Mouse (Mus musculus): ENCODE measurements around the gene Capn2.

The Capn2 gene

DNA sequence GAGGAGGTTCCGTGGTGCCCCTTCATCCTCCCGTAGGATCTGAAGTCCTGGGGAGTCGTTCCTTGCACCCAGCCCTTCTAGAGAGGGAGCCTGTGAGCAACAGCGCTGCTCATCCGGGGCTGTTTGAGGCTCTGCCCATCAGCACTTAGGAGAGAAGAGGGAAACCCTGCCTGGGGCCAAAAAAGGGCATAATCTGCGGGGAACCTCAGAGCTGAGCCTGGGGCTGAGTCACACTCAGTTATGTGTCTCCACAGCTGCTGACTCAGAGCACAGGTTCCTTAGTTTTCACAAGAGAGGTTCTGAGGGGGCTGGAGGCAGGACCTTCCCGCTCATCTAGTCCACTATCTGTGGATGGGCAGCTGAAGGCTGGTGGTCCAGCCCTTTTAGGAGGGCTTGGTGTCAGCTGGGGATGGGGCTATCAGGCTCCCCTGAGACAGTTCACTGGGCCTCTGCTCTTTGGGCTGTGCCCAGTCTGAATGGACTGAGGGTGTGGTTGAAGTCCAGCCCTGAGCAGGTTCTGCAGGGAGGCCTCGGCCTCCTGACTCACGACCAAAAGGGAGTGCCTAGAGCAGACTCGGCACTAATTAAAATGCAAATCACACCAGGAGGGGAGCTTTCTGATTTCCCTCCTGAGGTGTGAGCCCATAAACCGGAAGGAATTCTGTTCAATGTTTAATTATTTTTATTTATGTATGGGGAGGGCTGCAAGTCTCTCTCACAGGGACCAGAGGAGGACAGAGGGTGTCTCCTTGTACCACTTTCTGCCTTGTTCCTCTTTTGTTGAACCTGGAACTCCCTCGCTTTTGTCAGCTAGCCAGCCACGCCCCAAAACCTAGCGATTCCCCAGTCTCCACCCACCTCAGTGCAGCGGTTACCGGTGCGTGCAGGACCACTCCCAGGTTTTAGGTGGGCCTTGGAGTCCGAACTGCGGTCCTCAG lies 10.8 kb upstream of the Capn2 start:
- in situ Hi-C loops (cut with MboI, MseI) = no loop called here

- in situ Hi-C loops (cut with MboI, MseI) = no loop called here
Observed at GRCm38 (mm10) chr1:182527261-182527766, 9.9 kb upstream of the Capn2 start.

DNA sequence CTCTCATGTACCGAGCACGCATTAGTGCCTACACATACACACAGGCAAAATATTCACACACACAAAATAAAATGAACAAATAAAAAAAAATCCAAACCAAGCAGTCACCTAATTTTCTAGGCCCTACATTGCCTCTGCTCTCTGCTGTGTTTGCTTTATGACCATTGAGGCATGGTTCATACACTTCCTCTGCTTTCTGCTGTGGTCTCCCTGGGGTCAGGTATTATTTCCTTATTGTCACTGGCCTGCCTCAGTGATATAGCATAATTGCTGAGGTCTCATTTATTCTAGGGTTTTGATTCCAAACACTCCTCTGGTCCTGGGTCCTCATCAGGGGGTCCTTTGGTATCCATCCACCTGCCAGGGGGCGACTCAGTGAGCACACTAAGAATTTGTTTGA lies 8.2 kb upstream of the Capn2 start:
- in situ Hi-C loops (cut with MboI, MseI) = no loop called here

- in situ Hi-C loops (cut with MboI, MseI) = loop anchor here (5.0 to 25.0 kb wide), 2 partner anchors 1276 to 1514 kb away; partner anchors contain the start of gene 1700056E22Rik
Observed at GRCm38 (mm10) chr1:182523692-182524091, 6.3 kb upstream of the Capn2 start.

DNA sequence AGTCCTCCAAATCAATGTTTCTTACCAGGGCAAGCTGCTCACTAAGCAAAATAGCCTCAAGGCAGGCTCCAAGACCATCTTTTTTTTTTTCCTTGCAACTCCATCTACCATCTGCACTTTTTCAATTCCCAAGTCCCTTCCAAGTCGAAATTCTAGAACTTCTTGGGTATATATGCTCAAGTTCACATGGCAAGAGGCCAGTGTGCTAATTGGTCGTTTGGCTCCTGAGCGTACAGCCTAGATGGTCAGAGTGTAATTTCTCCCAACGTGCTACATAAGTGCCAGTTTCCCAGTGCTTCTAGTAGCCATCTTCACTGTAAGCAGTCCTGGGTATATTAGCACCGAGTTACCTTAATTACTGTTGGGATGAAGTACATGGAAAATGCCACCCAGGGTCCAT lies 5.6 kb upstream of the Capn2 start:
- in situ Hi-C loops (cut with MboI, MseI) = loop anchor here (5.0 to 25.0 kb wide), 2 partner anchors 1276 to 1514 kb away; partner anchors contain the start of gene 1700056E22Rik

GRCm38 (mm10) chr1:182520938-182521500 lies 3.6 kb upstream of the Capn2 start:
- in situ Hi-C loops (cut with MboI, MseI) = loop anchor here (5.0 to 25.0 kb wide), 2 partner anchors 1274 to 1516 kb away; partner anchors contain the start of gene 1700056E22Rik

- in situ Hi-C loops (cut with MboI, MseI) = loop anchor here (5.0 to 25.0 kb wide), 2 partner anchors 1273 to 1517 kb away; partner anchors contain the start of gene 1700056E22Rik
Observed at GRCm38 (mm10) chr1:182520091-182520937, 2.9 kb upstream of the Capn2 start.

- in situ Hi-C loops (cut with MboI, MseI) = loop anchor here (25.0 kb wide), 1 partner anchor 1518 kb away; the partner anchor contains the start of gene 1700056E22Rik
Observed at GRCm38 (mm10) chr1:182519341-182519740, 1.9 kb upstream of the Capn2 start.

DNA sequence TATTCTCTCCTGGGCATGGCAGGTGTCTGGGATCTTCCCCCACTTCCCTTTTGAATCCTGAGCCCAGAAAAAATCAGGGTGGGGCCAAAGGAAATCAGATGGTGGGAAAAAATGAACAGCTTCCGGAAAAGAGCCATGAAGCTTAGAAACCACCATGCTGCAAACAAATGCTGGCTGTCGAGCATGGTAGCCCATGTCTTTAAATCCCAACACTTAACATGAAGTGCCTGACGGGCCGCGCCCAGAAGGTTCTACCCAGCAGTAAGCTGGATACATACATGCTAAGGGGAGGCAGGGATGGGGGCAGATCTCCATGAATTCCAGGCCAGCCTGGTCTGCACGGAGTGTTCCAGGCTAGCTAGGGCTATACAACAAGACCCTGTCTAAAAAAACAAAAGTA lies 1.4 kb upstream of the Capn2 start:
- in situ Hi-C loops (cut with MboI, MseI) = loop anchor here (25.0 kb wide), 1 partner anchor 1518 kb away; the partner anchor contains the start of gene 1700056E22Rik

DNA sequence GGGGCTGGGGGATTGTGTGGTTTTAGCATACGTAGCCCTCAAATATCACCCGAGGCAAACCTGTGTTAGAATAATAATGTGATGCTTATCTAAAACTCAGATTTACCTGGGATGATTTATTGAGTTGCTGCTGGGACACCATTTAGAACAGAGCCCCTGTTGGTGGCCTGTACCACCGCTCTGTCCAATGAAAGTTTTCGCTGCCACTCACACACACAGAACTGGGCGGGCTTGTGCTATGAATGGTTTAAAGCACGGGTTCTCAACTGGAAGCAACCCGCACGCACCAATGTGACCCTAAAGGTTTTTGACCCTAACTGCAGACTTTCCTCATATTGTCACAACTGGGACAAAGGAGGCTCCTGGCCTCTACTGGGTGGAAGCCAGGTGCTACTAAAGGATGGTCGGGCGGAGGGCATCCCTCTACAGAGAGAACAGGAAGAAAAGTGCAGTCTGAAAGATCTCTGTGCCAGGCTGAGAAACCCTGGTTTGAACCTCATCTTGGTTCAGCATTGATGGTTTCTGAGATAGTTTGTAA lies 804 bp upstream of the Capn2 start:
- in situ Hi-C loops (cut with MboI, MseI) = loop anchor here (25.0 kb wide), 1 partner anchor 1519 kb away; the partner anchor contains the start of gene 1700056E22Rik

GRCm38 (mm10) chr1:182517677-182518011 lies 236 bp upstream of the Capn2 start:
- in situ Hi-C loops (cut with MboI, MseI) = loop anchor here (25.0 kb wide), 1 partner anchor 1520 kb away; the partner anchor contains the start of gene 1700056E22Rik

GRCm38 (mm10) chr1:182514803-182515590 lies 2.4 kb downstream of the Capn2 start:
- in situ Hi-C loops (cut with MboI, MseI) = loop anchor here (25.0 kb wide), 1 partner anchor 1522 kb away; the partner anchor contains the start of gene 1700056E22Rik

DNA sequence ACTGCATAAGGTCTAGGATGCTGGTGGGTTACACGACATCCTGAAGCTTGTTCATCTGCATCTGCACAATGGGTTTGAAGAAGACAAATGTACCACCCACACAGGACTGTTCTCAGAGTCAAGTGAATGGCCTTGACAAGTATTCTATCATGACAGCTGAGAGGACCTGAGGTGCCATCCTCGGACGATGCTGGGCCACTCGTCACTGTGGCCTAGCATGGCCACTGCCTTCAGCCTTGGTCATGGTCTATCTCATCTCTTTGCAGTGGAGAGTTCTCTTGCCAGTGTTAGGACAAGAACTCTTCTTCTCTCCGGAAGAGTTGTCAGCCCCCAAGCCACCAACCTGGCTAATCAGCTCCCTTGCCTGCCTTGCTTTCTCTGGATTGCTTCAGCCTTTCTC lies 3.7 kb downstream of the Capn2 start:
- in situ Hi-C loops (cut with MboI, MseI) = loop anchor here (25.0 kb wide), 1 partner anchor 1524 kb away; the partner anchor contains the start of gene 1700056E22Rik

GRCm38 (mm10) chr1:182512901-182513410 lies 4.5 kb downstream of the Capn2 start:
- in situ Hi-C loops (cut with MboI, MseI) = loop anchor here (25.0 kb wide), 1 partner anchor 1524 kb away; the partner anchor contains the start of gene 1700056E22Rik

GRCm38 (mm10) chr1:182511778-182512177 lies 5.6 kb downstream of the Capn2 start:
- in situ Hi-C loops (cut with MboI, MseI) = loop anchor here (25.0 kb wide), 1 partner anchor 1526 kb away; the partner anchor contains the start of gene 1700056E22Rik

- in situ Hi-C loops (cut with MboI, MseI) = loop anchor here (25.0 kb wide), 1 partner anchor 1526 kb away; the partner anchor contains the start of gene 1700056E22Rik
Observed at GRCm38 (mm10) chr1:182511073-182511472, 6.3 kb downstream of the Capn2 start.

- in situ Hi-C loops (cut with MboI, MseI) = loop anchor here (25.0 kb wide), 1 partner anchor 1528 kb away; the partner anchor contains the start of gene 1700056E22Rik
Observed at GRCm38 (mm10) chr1:182509110-182509797, 8.2 kb downstream of the Capn2 start.

- in situ Hi-C loops (cut with MboI, MseI) = loop anchor here (25.0 kb wide), 1 partner anchor 1531 kb away; the partner anchor contains the start of gene 1700056E22Rik
Observed at GRCm38 (mm10) chr1:182506229-182506986, 11.0 kb downstream of the Capn2 start.
